Mouse (Mus musculus) cortical plate, adult 2 months (tissue): ENCODE results near the gene Neu1.

ENCODE experiments used
- CTCF ChIP-seq: fragments of 200-500 bp; IDR thresholded peaks from 2 replicates; pipeline ENCODE4 v1.5.1; 2011; ENCODE audit warnings: mild to moderate bottlenecking, control low read depth, low read length; ENCODE audit not compliant: insufficient read depth; ENCODE audit errors: extremely low read depth
- POLR2A ChIP-seq: fragments of 200-500 bp; IDR thresholded peaks from 2 replicates; pipeline ENCODE4 v1.6.1; 2011; ENCODE audit warnings: mild to moderate bottlenecking, low read length, control low read depth; ENCODE audit not compliant: insufficient read depth; ENCODE audit errors: extremely low read depth

DNA sequence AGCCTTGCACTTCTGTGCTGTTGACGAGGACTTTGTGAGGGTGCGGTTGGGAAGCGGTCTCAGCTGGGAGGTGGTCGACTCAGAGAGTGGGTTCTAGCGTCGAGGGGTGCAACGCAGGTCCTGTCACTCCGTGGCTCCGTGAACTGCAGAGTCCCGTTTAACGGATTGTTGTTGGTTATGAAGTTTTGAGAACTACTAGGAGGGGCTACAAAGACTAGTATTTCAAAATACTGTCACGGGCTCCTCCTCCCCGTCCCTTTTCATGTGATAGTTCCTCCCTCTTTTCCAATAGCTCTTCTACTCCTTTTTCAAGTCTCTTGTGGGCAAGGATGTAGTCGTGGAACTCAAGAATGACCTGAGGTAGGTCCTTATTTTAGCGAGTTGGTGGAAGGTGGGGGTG is 51.3 kb downstream of the Neu1 start:
- TF ChIP-seq CTCF: no peak
- TF ChIP-seq POLR2A: no peak
